ENCODE assay signal across 21 mouse cellular contexts in the genomic region with DNA sequence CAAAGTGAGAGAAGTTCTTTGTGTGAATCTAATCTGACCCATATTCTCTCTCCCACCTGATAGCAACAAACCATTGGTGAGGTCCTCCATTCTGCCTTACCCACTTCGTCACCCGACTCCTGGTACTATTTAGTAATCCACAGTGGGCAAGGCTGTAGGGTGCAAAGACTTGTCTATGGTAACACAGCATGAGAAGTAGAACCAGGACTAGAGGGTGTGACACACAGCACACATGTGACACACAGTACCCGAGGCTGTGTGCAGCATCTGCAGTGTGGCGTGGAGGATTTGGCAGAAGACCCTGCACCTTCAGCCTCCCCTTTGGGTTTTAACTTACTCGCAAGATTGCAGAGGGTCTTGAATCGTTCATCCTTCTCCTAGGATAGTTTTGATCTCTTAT.
DNase-seq lines count a peak whose midpoint lies in the region; ATAC-seq and TF ChIP-seq lines count a peak whose summit lies in the region.
"Had no signal": no experiment of that assay in that cellular context is flagged by ENCODE, and none has a peak within 500 bp of the region (broad histone marks: within the 10 kb centered on the region; RNA-seq: fewer than 3 reads in every experiment).

No protein-coding gene starts in this region.

- H3K4me3 ChIP-seq in intestine, postnatal 0 days (ENCODE audit: low read depth, low read length) = no peak overlapping the region
- no peak overlapping the region for H3K4me3 ChIP-seq in small intestine, adult 2 months (ENCODE audit: low read depth, low read length)
- no peak overlapping the region for H3K4me3 ChIP-seq in kidney, embryonic 16.5 days (ENCODE audit: low read length)
- H3K4me3 ChIP-seq: embryonic facial prominence, embryonic 13.5 days; embryonic facial prominence, embryonic 15.5 days; erythroblast, embryonic 14.5 days; forebrain, embryonic 10.5 days had no signal

- H3K4me2 ChIP-seq in intestine, postnatal 0 days (replicated peaks; ENCODE audit: low read depth) = no peak overlapping the region
- no peak overlapping the region for H3K4me2 ChIP-seq in kidney, embryonic 16.5 days (replicated peaks; ENCODE audit: low read depth, low read length)
- H3K4me2 ChIP-seq: embryonic facial prominence, embryonic 13.5 days; embryonic facial prominence, embryonic 15.5 days had no signal

- intact Hi-C loops in heart, postnatal 36 days (cut with DNase I) = no loop called here

- no peaks in the 10 kb centered on the region for H3K4me1 ChIP-seq in intestine, postnatal 0 days (replicated peaks; ENCODE audit: control insufficient read depth, insufficient read depth, low read length)
- H3K4me1 ChIP-seq in small intestine, adult 2 months (ENCODE audit: control insufficient read depth, insufficient read depth, insufficient read length, low read length) = peaks cover 4% of the 10 kb centered on the region
- H3K4me1 ChIP-seq in kidney, embryonic 16.5 days (ENCODE audit: insufficient read depth, low read length) = peaks cover 38% of the 10 kb centered on the region

- TF ChIP-seq POLR2A in small intestine, adult 2 months (IDR thresholded peaks at IDR 0.05; ENCODE audit: low read depth, low read length) = no peak

- no peak for TF ChIP-seq CTCF in intestine, postnatal 0 days (IDR thresholded peaks at IDR 0.05; ENCODE audit: low read depth)
- TF ChIP-seq CTCF in small intestine, adult 2 months (IDR thresholded peaks at IDR 0.05; ENCODE audit: extremely low read depth, insufficient read length, insufficient replicate concordance, low read depth, low read length) = no peak

- H3K36me3 ChIP-seq in intestine, postnatal 0 days (ENCODE audit: control insufficient read depth, insufficient read depth) = no peaks in the 10 kb centered on the region
- no peaks in the 10 kb centered on the region for H3K36me3 ChIP-seq in small intestine, adult 2 months (ENCODE audit: control insufficient read depth, insufficient read depth, low read length)
- H3K36me3 ChIP-seq in kidney, embryonic 16.5 days (ENCODE audit: insufficient read depth, low read length) = no peaks in the 10 kb centered on the region
- H3K36me3 ChIP-seq: embryonic facial prominence, embryonic 13.5 days; embryonic facial prominence, embryonic 15.5 days; forebrain, embryonic 10.5 days had no signal

- H3K9ac ChIP-seq in intestine, postnatal 0 days (ENCODE audit: low read depth, low read length) = no peak overlapping the region
- no peak overlapping the region for H3K9ac ChIP-seq in kidney, embryonic 16.5 days (replicated peaks; ENCODE audit: low read length)
- H3K9ac ChIP-seq: embryonic facial prominence, embryonic 13.5 days; embryonic facial prominence, embryonic 15.5 days had no signal

- DNase-seq in heart, adult 11 months = peak; percentile 54
- no peak for DNase-seq in heart, postnatal 36 days
- DNase-seq: adrenal gland, adult 2 months; adrenal gland, postnatal 10 days; adrenal gland, postnatal 25 days; cerebellum, adult 11 months; cerebellum, adult 18-20 months; cerebellum, adult 8-10 months; cerebellum, adult 9-11 months; cerebellum, postnatal 14 days; cerebellum, postnatal 36 days; embryo, embryonic 11 days had no signal

- no peaks in the 10 kb centered on the region for H3K9me3 ChIP-seq in intestine, postnatal 0 days (ENCODE audit: control insufficient read depth)
- no peaks in the 10 kb centered on the region for H3K9me3 ChIP-seq in kidney, embryonic 16.5 days (ENCODE audit: low read length)
- H3K9me3 ChIP-seq: embryonic facial prominence, embryonic 13.5 days; embryonic facial prominence, embryonic 15.5 days; forebrain, embryonic 10.5 days had no signal

- WGBS in intestine, postnatal 0 days = 81% methylated on average over 6 of the region's 6 CpGs
- 67% methylated on average over 6 of the region's 6 CpGs for WGBS in small intestine, adult 2 months
- 86% methylated on average over 6 of the region's 6 CpGs for WGBS in kidney, embryonic 16.5 days

- peak; percentile 22; the same call in 1 of the 2 replicates for ATAC-seq in intestine, postnatal 0 days
- ATAC-seq in kidney, embryonic 16.5 days (ENCODE audit: low FRiP score, low TSS enrichment) = no peak
- ATAC-seq: forebrain, embryonic 14.5 days; forebrain, embryonic 16.5 days had no signal

- H3K27ac ChIP-seq in intestine, postnatal 0 days (ENCODE audit: low read depth, low read length) = no peak overlapping the region
- H3K27ac ChIP-seq in small intestine, adult 2 months (ENCODE audit: insufficient read depth, low read depth, low read length) = 0 out of 2 replicates have a peak overlapping the region, but pooled peaks have one; percentile 16
- H3K27ac ChIP-seq in kidney, embryonic 16.5 days (ENCODE audit: low read length) = no peak overlapping the region
- H3K27ac ChIP-seq: embryonic facial prominence, embryonic 13.5 days; embryonic facial prominence, embryonic 15.5 days had no signal

- H3K27me3 ChIP-seq in intestine, postnatal 0 days (replicated peaks; ENCODE audit: control insufficient read depth, insufficient read depth, low read length) = no peaks in the 10 kb centered on the region
- no peaks in the 10 kb centered on the region for H3K27me3 ChIP-seq in small intestine, adult 2 months (ENCODE audit: control insufficient read depth, insufficient read depth, low read length)
- no peaks in the 10 kb centered on the region for H3K27me3 ChIP-seq in kidney, embryonic 16.5 days (ENCODE audit: insufficient read depth, low read length)
- H3K27me3 ChIP-seq: embryonic facial prominence, embryonic 13.5 days; embryonic facial prominence, embryonic 15.5 days had no signal
